ENCODE assay signal across 23 mouse cellular contexts in genomic region chr10:93467259-93467658, GRCm38 (mm10). TPM values are rescaled to one million over a fixed set of nuclear protein-coding genes. Genes with fewer than 3 reads are reported as not detected.
DNase-seq lines count a peak whose midpoint lies in the region; ATAC-seq lines count a peak whose summit lies in the region.
"Had no signal": no experiment of that assay in that cellular context is flagged by ENCODE, and none has a peak within 500 bp of the region (broad histone marks: within the 10 kb centered on the region; RNA-seq: fewer than 3 reads in every experiment).

No protein-coding gene starts in this region.

- no peak for DNase-seq in liver
- no peak for DNase-seq in liver, embryonic 13.5 days
- DNase-seq in kidney, adult 9 months, result no peak
- DNase-seq: adrenal gland, adult 8-10 months; adrenal gland, postnatal 25 days; cerebellum, adult 18-20 months; cerebellum, adult 9-10 months; cerebellum, postnatal 14 days; forebrain, postnatal 0 days; gastrocnemius, adult 2 months; gastrocnemius, postnatal 25 days; heart, adult 18-20 months had no signal

- 51% methylated on average over 4 of the region's 4 CpGs for WGBS in liver, embryonic 12.5 days (ENCODE audit: insufficient replicate concordance)
- 54% methylated on average over 4 of the region's 4 CpGs for WGBS in liver, embryonic 13.5 days (ENCODE audit: insufficient replicate concordance)
- WGBS in heart, embryonic 11.5 days (ENCODE audit: insufficient replicate concordance), result 86% methylated on average over 4 of the region's 4 CpGs

- peak overlapping the region; percentile 7; the same call in 1 of the 2 replicates for H3K4me2 ChIP-seq in liver, embryonic 12.5 days
- no peak overlapping the region for H3K4me2 ChIP-seq in liver, embryonic 13.5 days
- no peak overlapping the region for H3K4me2 ChIP-seq in heart, embryonic 11.5 days
- H3K4me2 ChIP-seq: forebrain, embryonic 13.5 days; heart, embryonic 13.5 days; hindbrain, embryonic 12.5 days; hindbrain, embryonic 15.5 days had no signal

- no peaks in the 10 kb centered on the region for H3K27me3 ChIP-seq in liver, embryonic 12.5 days (replicated peaks)
- no peaks in the 10 kb centered on the region for H3K27me3 ChIP-seq in liver, embryonic 13.5 days
- no peaks in the 10 kb centered on the region for H3K27me3 ChIP-seq in heart, embryonic 11.5 days (ENCODE audit: control insufficient read depth, insufficient read depth, low read length)
- H3K27me3 ChIP-seq: forebrain, embryonic 13.5 days; heart, embryonic 13.5 days; hindbrain, embryonic 12.5 days; hindbrain, embryonic 15.5 days had no signal

- peaks cover 91% of the 10 kb centered on the region for H3K36me3 ChIP-seq in liver, embryonic 12.5 days
- H3K36me3 ChIP-seq in liver, embryonic 13.5 days, result peaks cover 76% of the 10 kb centered on the region
- peaks cover 47% of the 10 kb centered on the region for H3K36me3 ChIP-seq in heart, embryonic 11.5 days (ENCODE audit: control insufficient read depth, insufficient read depth, low read length)

- no peak overlapping the region for H3K4me3 ChIP-seq in liver, embryonic 12.5 days
- no peak overlapping the region for H3K4me3 ChIP-seq in liver, embryonic 13.5 days (replicated peaks)
- H3K4me3 ChIP-seq in heart, embryonic 11.5 days (ENCODE audit: low read depth, low read length), result no peak overlapping the region
- H3K4me3 ChIP-seq: forebrain, embryonic 10.5 days; forebrain, embryonic 13.5 days; gastrocnemius, adult 2 months; heart, embryonic 13.5 days; hindbrain, embryonic 12.5 days; hindbrain, embryonic 15.5 days had no signal

- peaks cover 16% of the 10 kb centered on the region for H3K4me1 ChIP-seq in liver, embryonic 12.5 days
- H3K4me1 ChIP-seq in liver, embryonic 13.5 days (replicated peaks), result peaks cover 13% of the 10 kb centered on the region
- H3K4me1 ChIP-seq in heart, embryonic 11.5 days (ENCODE audit: control insufficient read depth, insufficient read depth, low read length), result no peaks in the 10 kb centered on the region
- H3K4me1 ChIP-seq: forebrain, embryonic 10.5 days; forebrain, embryonic 13.5 days; heart, embryonic 13.5 days; hindbrain, embryonic 12.5 days; hindbrain, embryonic 15.5 days had no signal

- no peaks in the 10 kb centered on the region for H3K9me3 ChIP-seq in liver, embryonic 12.5 days (replicated peaks)
- no peaks in the 10 kb centered on the region for H3K9me3 ChIP-seq in liver, embryonic 13.5 days (replicated peaks)
- no peaks in the 10 kb centered on the region for H3K9me3 ChIP-seq in heart, embryonic 11.5 days (replicated peaks; ENCODE audit: control insufficient read depth, low read length)
- H3K9me3 ChIP-seq: forebrain, embryonic 10.5 days; forebrain, embryonic 13.5 days; heart, embryonic 13.5 days; hindbrain, embryonic 12.5 days; hindbrain, embryonic 15.5 days had no signal

- H3K27ac ChIP-seq in liver, embryonic 12.5 days, result no peak overlapping the region
- no peak overlapping the region for H3K27ac ChIP-seq in liver, embryonic 13.5 days
- H3K27ac ChIP-seq in heart, embryonic 11.5 days (ENCODE audit: low read depth, low read length), result no peak overlapping the region
- H3K27ac ChIP-seq: forebrain, embryonic 10.5 days; forebrain, embryonic 13.5 days; gastrocnemius, adult 2 months; heart, embryonic 13.5 days; hindbrain, embryonic 12.5 days; hindbrain, embryonic 15.5 days had no signal

- ATAC-seq in liver, embryonic 12.5 days, result peak; percentile 57; the same call in 1 of the 2 replicates
- ATAC-seq in liver, embryonic 13.5 days (ENCODE audit: low read depth), result peak; percentile 76
- peak; percentile 20; the same call in 1 of the 2 replicates for ATAC-seq in megakaryocyte progenitor cell, adult 5-6 weeks (replicated peaks; ENCODE audit: poor library complexity)
- no peak for ATAC-seq in heart, embryonic 11.5 days (replicated peaks; ENCODE audit: insufficient number of reproducible peaks, low FRiP score, low TSS enrichment)
- ATAC-seq: forebrain, embryonic 13.5 days; forebrain, postnatal 0 days had no signal

- no peak overlapping the region for H3K9ac ChIP-seq in liver, embryonic 12.5 days
- H3K9ac ChIP-seq in liver, embryonic 13.5 days, result no peak overlapping the region
- no peak overlapping the region for H3K9ac ChIP-seq in heart, embryonic 11.5 days (ENCODE audit: low read depth, low read length)
- H3K9ac ChIP-seq: forebrain, embryonic 13.5 days; forebrain, postnatal 0 days; heart, embryonic 13.5 days; hindbrain, embryonic 12.5 days; hindbrain, embryonic 15.5 days had no signal

RNA-seq across cellular contexts. Expression of gene Lta4h, which starts 14.0 kb away (rescaled TPM):
- 97.2 and 104 TPM in 2 replicates for polyA plus RNA-seq in liver, embryonic 12.5 days (2016; fragmentation: Nextera tagmentation; extraction: Ambion mirVana)
- polyA plus RNA-seq in liver, embryonic 13.5 days (2015; fragmentation: Nextera tagmentation; extraction: Ambion mirVana), result 82.8 and 94.8 TPM in 2 replicates
- 1,064 and 1,073 TPM in 2 replicates for total RNA-seq in megakaryocyte progenitor cell, adult 5-6 weeks (2015)
- 756 and 853 TPM in 2 replicates for total RNA-seq in megakaryocyte progenitor cell, adult 5-6 weeks (2017)
- polyA plus RNA-seq in heart, embryonic 11.5 days (2014; fragmentation: Nextera tagmentation; extraction: Ambion mirVana), result 274 and 286 TPM in 2 replicates

RNA-seq across cellular contexts. Expression of gene Hal, which starts 21.3 kb away (rescaled TPM):
- polyA plus RNA-seq in liver, embryonic 12.5 days (2016; fragmentation: Nextera tagmentation; extraction: Ambion mirVana), result 1.6 and 1.8 TPM in 2 replicates
- 2.2 and 2.6 TPM in 2 replicates for polyA plus RNA-seq in liver, embryonic 13.5 days (2015; fragmentation: Nextera tagmentation; extraction: Ambion mirVana)
- total RNA-seq in megakaryocyte progenitor cell, adult 5-6 weeks (2015), result 0.42 and 0.71 TPM in 2 replicates
- 1.1 TPM in 2 replicates for total RNA-seq in megakaryocyte progenitor cell, adult 5-6 weeks (2017)
- polyA plus RNA-seq in heart, embryonic 11.5 days (2014; fragmentation: Nextera tagmentation; extraction: Ambion mirVana), result not detected in 2 replicates
- total RNA-seq: hematopoietic stem cell, adult 5-6 weeks had no signal
- polyA plus RNA-seq: embryonic facial prominence, embryonic 11.5 days; forebrain, embryonic 13.5 days; frontal cortex, adult 2 months had no signal
